Comparison of ENCODE assay signal across 50 mouse cellular contexts in genomic region chr13:67857317-67857716, GRCm38 (mm10). TPM values are rescaled to one million over a fixed set of nuclear protein-coding genes. Genes with fewer than 3 reads are reported as not detected.
"Had no signal": no experiment of that assay in that cellular context is flagged by ENCODE, and none has a peak within 500 bp of the region (broad histone marks: within the 10 kb centered on the region; RNA-seq: fewer than 3 reads in every experiment).

No protein-coding gene starts in this region.

- H3K4me3 ChIP-seq: heart, embryonic 12.5 days; heart, embryonic 13.5 days; heart, embryonic 15.5 days; hindbrain, embryonic 10.5 days; hindbrain, embryonic 12.5 days; hindbrain, embryonic 13.5 days; hindbrain, embryonic 15.5 days; intestine, embryonic 15.5 days; kidney, embryonic 15.5 days; layer of hippocampus, adult 2 months; left cerebral cortex, adult 2 months had no signal

- DNase-seq: heart, postnatal 10 days; heart, postnatal 14 days; heart, postnatal 36 days; heart, postnatal 4 days; kidney, adult 11 months; kidney, adult 18-20 months; kidney, adult 2 months; kidney, adult 8-10 months; kidney, adult 9 months; kidney, postnatal 10 days; kidney, postnatal 14 days; kidney, postnatal 25 days; kidney, postnatal 36 days; kidney, postnatal 4 days; layer of hippocampus, adult 9-11 months; layer of hippocampus, postnatal 36 days had no signal

- H3K27me3 ChIP-seq: heart, embryonic 12.5 days; heart, embryonic 13.5 days; heart, embryonic 15.5 days; hindbrain, embryonic 12.5 days; hindbrain, embryonic 13.5 days; hindbrain, embryonic 15.5 days; intestine, embryonic 15.5 days; kidney, embryonic 15.5 days had no signal

- H3K36me3 ChIP-seq: heart, embryonic 12.5 days; heart, embryonic 13.5 days; heart, embryonic 15.5 days; hindbrain, embryonic 10.5 days; hindbrain, embryonic 12.5 days; hindbrain, embryonic 13.5 days; hindbrain, embryonic 15.5 days; intestine, embryonic 15.5 days; kidney, embryonic 15.5 days had no signal

- H3K9me3 ChIP-seq: heart, embryonic 12.5 days; heart, embryonic 13.5 days; heart, embryonic 15.5 days; hindbrain, embryonic 10.5 days; hindbrain, embryonic 12.5 days; hindbrain, embryonic 13.5 days; hindbrain, embryonic 15.5 days; intestine, embryonic 15.5 days; kidney, embryonic 15.5 days had no signal

- H3K9ac ChIP-seq: heart, embryonic 12.5 days; heart, embryonic 13.5 days; heart, embryonic 15.5 days; hindbrain, embryonic 12.5 days; hindbrain, embryonic 13.5 days; hindbrain, embryonic 14.5 days; hindbrain, embryonic 15.5 days; intestine, embryonic 15.5 days; kidney, embryonic 15.5 days had no signal

- H3K4me1 ChIP-seq: heart, embryonic 12.5 days; heart, embryonic 13.5 days; heart, embryonic 15.5 days; hindbrain, embryonic 10.5 days; hindbrain, embryonic 12.5 days; hindbrain, embryonic 13.5 days; hindbrain, embryonic 15.5 days; intestine, embryonic 15.5 days; kidney, embryonic 15.5 days had no signal

- H3K27ac ChIP-seq: heart, embryonic 13.5 days; heart, embryonic 15.5 days; hindbrain, embryonic 10.5 days; hindbrain, embryonic 12.5 days; hindbrain, embryonic 13.5 days; hindbrain, embryonic 14.5 days; hindbrain, embryonic 15.5 days; hindbrain, postnatal 0 days; intestine, embryonic 15.5 days; kidney, embryonic 15.5 days; kidney, postnatal 0 days; layer of hippocampus, adult 2 months; left cerebral cortex, adult 2 months had no signal

RNA-seq across cellular contexts. Expression of gene BC048507, which starts 5.8 kb away (rescaled TPM):
- total RNA-seq: heart, postnatal 10 days; heart, postnatal 14 days; heart, postnatal 25 days; heart, postnatal 36 days; heart, postnatal 4 days; hematopoietic stem cell, adult 5-6 weeks; hindbrain, postnatal 0 days; layer of hippocampus, adult 18-20 months; layer of hippocampus, adult 2 months; layer of hippocampus, adult 8-10 months; layer of hippocampus, postnatal 10 days; layer of hippocampus, postnatal 14 days; layer of hippocampus, postnatal 36 days; left cerebral cortex, adult 18-20 months; left cerebral cortex, adult 2 months; left cerebral cortex, adult 8-10 months had no signal
- polyA plus RNA-seq: heart, embryonic 12.5 days; heart, embryonic 13.5 days; heart, embryonic 14.5 days; heart, embryonic 15.5 days; heart, embryonic 16.5 days; heart, postnatal 0 days; hindbrain, embryonic 10.5 days; hindbrain, embryonic 11.5 days; hindbrain, embryonic 12.5 days; hindbrain, embryonic 13.5 days; hindbrain, embryonic 14.5 days; hindbrain, embryonic 15.5 days; hindbrain, embryonic 16.5 days; hindbrain, postnatal 0 days; inflammation-experienced regulatory T-cells, adult 6 months; intestine, embryonic 14.5 days; intestine, embryonic 15.5 days; intestine, embryonic 16.5 days; intestine, postnatal 0 days; kidney, adult 2 months; kidney, embryonic 14.5 days; kidney, embryonic 15.5 days; kidney, embryonic 16.5 days; kidney, postnatal 0 days; large intestine, adult 2 months had no signal

RNA-seq across cellular contexts. Expression of gene Gm10037, which starts 26.4 kb away (rescaled TPM):
- total RNA-seq: hematopoietic stem cell, adult 5-6 weeks had no signal
- polyA plus RNA-seq: inflammation-experienced regulatory T-cells, adult 6 months had no signal
